Mouse (Mus musculus): ENCODE results near the gene Tcp11l1.

DNA sequence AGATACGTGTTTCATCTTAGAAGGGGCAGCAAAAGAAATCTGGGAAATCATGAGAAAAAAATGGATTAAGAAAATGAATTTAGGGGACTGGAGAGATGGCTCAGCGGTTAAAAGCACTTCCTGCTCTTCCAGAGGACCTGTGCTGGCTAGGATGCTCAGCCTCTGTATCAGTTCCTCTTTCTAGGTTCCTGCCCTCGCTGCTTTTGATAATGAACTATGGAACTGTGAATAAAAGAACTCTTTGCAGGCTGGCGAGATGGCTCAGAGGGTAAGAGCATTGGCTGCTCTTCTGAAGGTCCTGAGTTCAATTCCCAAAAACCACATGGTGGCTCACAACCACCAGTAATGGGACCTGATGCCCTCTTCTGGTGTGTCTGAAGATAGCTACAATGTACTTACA lies 21.2 kb downstream of the Tcp11l1 start:
- TF ChIP-seq CTCF (IDR thresholded peaks at IDR 0.05; ENCODE audit: low read depth) (no peak), EP300 (IDR thresholded peaks at IDR 0.05; ENCODE audit: low read depth) (no peak)

Measured in liver, embryonic 14.5 days (tissue).